Mouse (Mus musculus) embryonic stem cell, embryonic (primary cell): Measurements from ENCODE around the gene Eif1ax.
"Not testable (repeated sequence)": the region's sequence is repeated elsewhere in the genome, so short reads cannot be mapped to it uniquely, and the experiment has no call there.

Experiments
- CTCF ChIA-PET, 4 experiments: fragments of 300-600 bp in 2 of 4; fragments of 350-600 bp in 2 of 4; sonication (Branson Sonifier 250); formaldehyde crosslinking; loops; one replicate each; lab custom pipeline; 2022; ENCODE audit warnings: inconsistent platforms in 2 of 4; lab: Charles Lee
- POLR2A ChIA-PET, 4 experiments: fragments of 300-600 bp in 2 of 4; fragments of 350-600 bp in 2 of 4; sonication (Branson Sonifier 250); formaldehyde crosslinking; loops; one replicate each; lab custom pipeline; 2022; ENCODE audit warnings: antibody characterized with exemption in 4 of 4, inconsistent platforms in 1 of 4; lab: Charles Lee

Gene Eif1ax

GRCm38 (mm10) chrX:159371831-159372752 is at the start of gene Eif1ax:
Eif1ax (plus strand) TSS chrX:159372178.
- POLR2A ChIA-PET = no interaction called here
- CTCF ChIA-PET = no interaction called here

DNA sequence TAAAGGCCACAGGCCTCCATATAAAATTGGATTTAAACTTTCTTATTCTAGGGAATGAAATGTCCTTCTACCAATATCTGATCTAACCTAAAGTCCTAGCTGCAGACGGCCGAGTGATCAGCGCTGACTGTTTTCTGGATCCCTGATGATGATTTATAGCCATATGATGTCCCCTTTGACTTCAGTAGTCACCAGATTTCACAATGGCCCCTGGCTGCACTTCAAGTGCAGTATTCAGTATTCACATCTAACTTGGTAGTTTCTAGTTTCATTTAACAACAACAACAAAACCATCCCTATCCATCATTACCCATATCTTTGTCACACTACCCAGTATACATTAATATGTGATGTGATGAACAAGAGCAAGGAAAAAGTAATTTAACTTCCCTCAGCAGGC is 7.5 kb upstream of the Eif1ax start:
- CTCF ChIA-PET = no interaction called here
- POLR2A ChIA-PET = no interaction called here

GRCm38 (mm10) chrX:159372753-159373144 is 771 bp downstream of the Eif1ax start:
- ChIA-PET POLR2A (no interaction called here), CTCF (interaction anchor here in 1 of 4 experiments (0.6 kb wide), 1 partner anchor 32 kb away, joined by 3 read pairs; no protein-coding TSS in a partner anchor)

- ChIA-PET POLR2A (interaction anchor here in 1 of 4 experiments (1.7 kb wide), 1 partner anchor 26 kb away, joined by 4 read pairs; no protein-coding TSS in a partner anchor), CTCF (no interaction called here)
Observed at GRCm38 (mm10) chrX:159387105-159387504, 15.1 kb downstream of the Eif1ax start.

GRCm38 (mm10) chrX:159388953-159389352 is 17.0 kb downstream of the Eif1ax start:
- ChIA-PET CTCF (no interaction called here), POLR2A (no interaction called here)

DNA sequence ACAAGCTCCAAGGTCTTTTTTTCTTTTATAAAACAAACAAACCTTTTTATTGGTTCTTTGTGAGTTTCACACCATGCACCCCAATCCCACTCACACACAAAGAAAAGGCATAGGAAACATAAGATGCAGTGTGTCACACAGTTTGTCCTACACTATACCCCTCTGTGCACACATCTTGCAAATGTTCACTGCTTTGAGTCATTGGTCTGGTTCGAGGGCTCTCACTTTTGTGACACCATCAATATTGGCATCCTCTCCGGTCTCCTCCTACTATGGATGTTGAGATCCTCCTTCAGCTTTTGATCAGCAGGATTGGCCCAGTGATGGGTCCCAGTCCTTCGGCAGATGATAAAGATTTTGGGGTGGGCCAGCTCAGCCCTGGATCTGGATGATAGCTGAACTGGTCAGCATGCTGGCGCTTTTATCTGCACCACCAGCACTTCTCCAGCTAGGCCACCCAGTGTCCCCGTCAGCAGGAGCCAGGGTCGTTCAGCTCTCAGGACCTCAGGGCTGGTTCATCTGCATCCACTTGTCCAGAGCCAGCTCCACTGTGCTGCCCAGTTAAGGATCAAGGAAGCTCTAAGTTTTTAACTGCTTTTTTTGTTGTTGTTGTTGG is 18.5 kb downstream of the Eif1ax start:
- ChIA-PET CTCF (no interaction called here), POLR2A (no interaction called here)

DNA sequence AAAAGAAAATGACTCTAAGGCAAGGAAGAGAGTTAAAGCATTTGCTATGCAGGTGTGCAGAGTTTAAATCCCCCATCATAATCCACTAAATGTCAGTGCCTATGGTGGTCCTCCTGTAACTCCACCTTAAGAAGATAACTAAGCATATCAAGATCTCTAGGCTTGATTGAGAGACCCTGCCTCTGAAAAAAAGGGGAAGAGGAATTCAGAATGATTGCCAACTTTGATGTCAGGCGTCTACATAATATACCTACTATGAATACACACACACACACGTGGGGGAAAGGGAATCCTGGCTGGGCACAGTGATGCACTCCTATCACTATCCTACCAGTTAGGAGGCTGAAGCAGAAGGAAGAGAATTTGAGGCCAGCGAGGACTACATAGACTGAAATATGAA is 19.3 kb downstream of the Eif1ax start:
- ChIA-PET POLR2A (no interaction called here), CTCF (no interaction called here)

DNA sequence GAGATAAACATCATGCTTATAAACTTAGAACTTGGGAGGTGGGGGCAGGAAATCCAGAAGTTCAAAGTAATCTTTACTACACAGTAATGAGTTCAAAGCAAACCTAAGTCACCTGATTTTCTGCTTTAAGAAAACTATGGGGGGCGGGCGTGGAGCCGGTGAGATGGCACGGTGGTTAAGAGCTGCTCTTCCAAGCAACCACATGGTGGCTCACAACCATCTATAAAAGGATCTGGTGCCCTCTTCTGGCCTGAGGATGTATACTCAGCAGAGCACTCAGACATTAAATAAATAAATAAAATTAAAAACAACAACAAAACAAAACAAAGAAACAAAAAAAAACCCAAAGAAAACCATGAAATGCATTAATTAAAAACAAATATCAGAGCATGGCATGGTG is 37.3 kb downstream of the Eif1ax start:
- POLR2A ChIA-PET = interaction anchor here in 1 of 4 experiments (1.4 kb wide), 1 partner anchor 28 kb away, joined by 3 read pairs; no protein-coding TSS in a partner anchor
- CTCF ChIA-PET = interaction anchor here in 3 of 4 experiments (0.6 to 1.2 kb wide), 5 partner anchors 9 to 1585 kb away, joined by 3 to 4 read pairs (median 3); partner anchors contain the start of gene Cdkl5 (in 1 of the 3)

GRCm38 (mm10) chrX:159414130-159414828 is 42.3 kb downstream of the Eif1ax start, which contains the start of gene Map7d2:
Map7d2 (plus strand) TSS chrX:159414572.
- ChIA-PET CTCF (interaction anchor here in 1 of 4 experiments (0.8 kb wide), 1 partner anchor 547 kb away, joined by 3 read pairs; no protein-coding TSS in a partner anchor), POLR2A (interaction anchor here in 1 of 4 experiments (0.5 kb wide), 1 partner anchor 89 kb away, joined by 5 read pairs; no protein-coding TSS in a partner anchor)

- ChIA-PET POLR2A (interaction anchor here in 1 of 4 experiments (0.5 kb wide), 1 partner anchor 90 kb away, joined by 5 read pairs; no protein-coding TSS in a partner anchor), CTCF (no interaction called here)
Observed at GRCm38 (mm10) chrX:159414829-159415673, 43.1 kb downstream of the Eif1ax start.

DNA sequence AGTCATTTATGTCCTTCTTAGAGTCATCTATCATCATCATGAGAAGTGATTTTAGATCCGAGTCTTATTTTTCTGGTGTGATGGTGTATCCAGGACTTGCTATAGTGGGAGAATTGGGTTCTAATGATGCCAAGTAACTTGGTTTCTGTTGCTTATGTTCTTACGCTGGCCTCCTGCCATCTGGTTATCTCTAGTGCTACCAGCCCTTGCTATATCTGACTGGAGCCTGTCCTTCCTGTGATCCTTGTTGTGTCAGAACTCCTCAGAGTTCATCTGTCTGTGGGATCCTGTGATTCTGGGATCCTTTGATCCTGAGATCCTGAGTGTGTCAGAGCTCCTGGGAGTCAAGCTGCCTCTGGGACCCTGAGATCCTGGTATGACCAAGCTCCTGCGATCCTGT is 58.5 kb downstream of the Eif1ax start:
- POLR2A ChIA-PET = interaction anchor here in 1 of 4 experiments (1.4 kb wide), 1 partner anchor 220 kb away, joined by 3 read pairs; no protein-coding TSS in a partner anchor
- CTCF ChIA-PET = not testable (repeated sequence)
